Mouse (Mus musculus): ENCODE measurements at regions not wholly inside any gene's neighbourhood (a gene's known extent, or its start where the extent isn't known, plus 50 kb on each side); places are given as distances from the start of the nearest gene placed in this dataset.

DNA sequence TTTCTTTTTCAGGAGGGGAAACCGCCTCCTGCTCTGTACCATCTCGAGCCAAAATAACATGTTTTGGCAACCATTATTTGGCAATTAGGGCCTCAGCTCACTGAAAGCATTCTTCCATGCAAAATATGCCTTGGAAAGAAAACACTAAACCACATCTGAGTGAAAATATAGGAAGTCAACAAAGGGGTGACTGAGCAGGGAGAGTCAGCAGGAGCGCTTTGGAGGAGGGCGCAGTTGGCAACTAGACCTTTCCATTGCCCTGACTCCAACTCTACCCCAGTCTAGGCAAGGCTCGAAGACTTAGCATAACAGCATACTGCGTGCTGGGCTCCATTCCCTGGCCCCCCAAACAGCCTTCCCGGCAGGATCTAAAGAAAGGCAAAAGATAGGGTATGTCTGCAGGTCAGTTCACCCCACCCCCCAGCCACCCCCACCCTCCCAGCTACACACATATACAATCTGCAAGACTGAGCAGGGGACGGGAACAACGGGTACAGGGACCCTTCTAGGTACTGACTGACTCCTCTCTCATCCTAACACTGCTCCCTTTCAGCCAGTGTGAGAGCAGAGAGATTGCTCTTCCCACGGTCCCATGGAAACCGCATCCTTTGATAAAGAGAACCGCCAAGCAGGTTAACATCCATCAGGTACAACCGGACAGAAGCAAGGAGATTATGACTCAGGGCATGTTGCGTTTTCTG, 163.5 kb upstream of the Lef1 start:
- TF ChIP-seq POLR2A (IDR thresholded peaks at IDR 0.05; ENCODE audit: borderline replicate concordance, low read depth, low read length) (no peak), CTCF (IDR thresholded peaks at IDR 0.05; ENCODE audit: low read depth, low read length) (no peak)
